ENCODE assay signal across 16 mouse cellular contexts in genomic region chr12:107021806-107022205, GRCm38 (mm10).
"Had no signal": no experiment of that assay in that cellular context is flagged by ENCODE, and none has a peak within 500 bp of the region (broad histone marks: within the 10 kb centered on the region; RNA-seq: fewer than 3 reads in every experiment).

No protein-coding gene starts in this region.

- H3K36me3 ChIP-seq: liver, embryonic 12.5 days; midbrain, embryonic 10.5 days; midbrain, embryonic 12.5 days; neural tube, embryonic 13.5 days; neural tube, embryonic 15.5 days had no signal

- DNase-seq: lung, adult 18-20 months; lung, embryonic 14.5 days; lung, postnatal 10 days; lung, postnatal 4 days; midbrain, embryonic 14.5 days; retina, postnatal 1 day; right cerebral cortex, adult 18-20 months; right cerebral cortex, postnatal 25 days; right cerebral cortex, postnatal 4 days; spleen, adult 18-20 months had no signal

- H3K4me1 ChIP-seq: liver, embryonic 12.5 days; midbrain, embryonic 10.5 days; midbrain, embryonic 12.5 days; neural tube, embryonic 13.5 days; neural tube, embryonic 15.5 days had no signal

- H3K4me2 ChIP-seq: liver, embryonic 12.5 days; lung, embryonic 14.5 days; midbrain, embryonic 12.5 days; neural tube, embryonic 13.5 days; neural tube, embryonic 15.5 days had no signal

- H3K9ac ChIP-seq: liver, embryonic 12.5 days; liver, embryonic 14.5 days; lung, embryonic 14.5 days; midbrain, embryonic 12.5 days; neural tube, embryonic 13.5 days; neural tube, embryonic 15.5 days had no signal

- H3K27ac ChIP-seq: liver, embryonic 12.5 days; liver, embryonic 14.5 days; midbrain, embryonic 10.5 days; midbrain, embryonic 12.5 days; neural tube, embryonic 13.5 days; neural tube, embryonic 15.5 days had no signal

- ATAC-seq: liver, embryonic 12.5 days had no signal

- H3K4me3 ChIP-seq: liver, embryonic 12.5 days; midbrain, embryonic 10.5 days; midbrain, embryonic 12.5 days; neural tube, embryonic 13.5 days; neural tube, embryonic 15.5 days had no signal

- H3K27me3 ChIP-seq: midbrain, embryonic 12.5 days; neural tube, embryonic 13.5 days had no signal

- H3K9me3 ChIP-seq: liver, embryonic 12.5 days; midbrain, embryonic 10.5 days; midbrain, embryonic 12.5 days; neural tube, embryonic 13.5 days; neural tube, embryonic 15.5 days had no signal
